Mouse (Mus musculus) urinary bladder, postnatal 4 days (tissue): Measurements from ENCODE around the gene Sult1a1.
A peak's percentile ranks its signal among the peaks of the same experiment; 100 is the strongest.
"Not testable (repeated sequence)": the region's sequence is repeated elsewhere in the genome, so short reads cannot be mapped to it uniquely, and the experiment has no call there.

Experiments
- DNase-seq, 2 experiments: peaks; one replicate each; pipeline ENCODE4 v3.0.0; 2021 to 2022; ENCODE audit warnings: low spot score in 2 of 2

The Sult1a1 gene

GRCm38 (mm10) chr7:126696886-126697285 lies 20.7 kb upstream of the Sult1a1 start:
- no peak for DNase-seq

GRCm38 (mm10) chr7:126696303-126696702 lies 20.1 kb upstream of the Sult1a1 start:
- no peak for DNase-seq

GRCm38 (mm10) chr7:126695631-126696207 lies 19.5 kb upstream of the Sult1a1 start, which contains the start of gene Slx1b:
Slx1b (minus strand) TSS chr7:126695784.
- peak; percentile 94 for DNase-seq

GRCm38 (mm10) chr7:126695210-126695611 lies 19.0 kb upstream of the Sult1a1 start, which contains the start of gene Bola2:
Bola2 (plus strand) TSS chr7:126695401.
- no peak for DNase-seq

- no peak for DNase-seq
Measured at GRCm38 (mm10) chr7:126694441-126695051, 18.3 kb upstream of the Sult1a1 start.

- peak in 1 of 2 experiments; percentile 52 for DNase-seq
Measured at GRCm38 (mm10) chr7:126693781-126694180, 17.5 kb upstream of the Sult1a1 start.

GRCm38 (mm10) chr7:126693256-126693655 lies 17.0 kb upstream of the Sult1a1 start:
- peak; percentile 65 to 83 for DNase-seq

GRCm38 (mm10) chr7:126692426-126692825 lies 16.2 kb upstream of the Sult1a1 start:
- no peak for DNase-seq

- DNase-seq, result no peak
Measured at GRCm38 (mm10) chr7:126691676-126692075, 15.4 kb upstream of the Sult1a1 start.

GRCm38 (mm10) chr7:126690737-126691136 lies 14.5 kb upstream of the Sult1a1 start:
- DNase-seq, result no peak

- DNase-seq, result no peak
Measured at GRCm38 (mm10) chr7:126689021-126689420, 12.8 kb upstream of the Sult1a1 start.

GRCm38 (mm10) chr7:126688156-126688555 lies 11.9 kb upstream of the Sult1a1 start:
- not testable (repeated sequence) for DNase-seq

GRCm38 (mm10) chr7:126681221-126681620 lies 5.0 kb upstream of the Sult1a1 start:
- DNase-seq, result no peak

GRCm38 (mm10) chr7:126679683-126680082 lies 3.5 kb upstream of the Sult1a1 start:
- DNase-seq, result no peak

GRCm38 (mm10) chr7:126678545-126679341 lies 2.5 kb upstream of the Sult1a1 start:
- DNase-seq, result no peak

- DNase-seq, result no peak
Measured at GRCm38 (mm10) chr7:126676631-126677220, 494 bp upstream of the Sult1a1 start.

- no peak for DNase-seq
Measured at GRCm38 (mm10) chr7:126675104-126675503, 1.1 kb downstream of the Sult1a1 start.

- no peak for DNase-seq
Measured at GRCm38 (mm10) chr7:126672111-126672510, 4.1 kb downstream of the Sult1a1 start.

GRCm38 (mm10) chr7:126670152-126670551 lies 6.1 kb downstream of the Sult1a1 start:
- no peak for DNase-seq

GRCm38 (mm10) chr7:126668452-126668851 lies 7.8 kb downstream of the Sult1a1 start:
- no peak for DNase-seq

- no peak for DNase-seq
Measured at GRCm38 (mm10) chr7:126667495-126668090, 8.6 kb downstream of the Sult1a1 start.

GRCm38 (mm10) chr7:126665269-126665668 lies 11.0 kb downstream of the Sult1a1 start:
- DNase-seq, result no peak
